Mouse (Mus musculus) midbrain, postnatal 0 days (tissue): ENCODE results near the gene Birc7. TPM values are rescaled to one million over a fixed set of nuclear protein-coding genes. Genes with fewer than 3 reads are reported as not detected.

Experiments used
- ATAC-seq: fragments of 200-750 bp; cut with Nextera tagmentation; 2 replicates; pipeline ENCODE4 v1.8.0; 2017; ENCODE audit warnings: moderate number of reproducible peaks, mild to moderate bottlenecking, moderate TSS enrichment, moderate library complexity; ENCODE audit not compliant: low FRiP score
- DNase-seq: peaks from one replicate; pipeline ENCODE4 v3.0.0-alpha.2; 2015; ENCODE audit warnings: low spot score
- H3K27ac ChIP-seq: fragments of 300-500 bp; sonication (generic); 2 replicates; pipeline ENCODE4 v1.5.1; 2014; ENCODE audit warnings: low read depth, mild to moderate bottlenecking, low read length, mixed read lengths
- H3K27me3 ChIP-seq: fragments of 300-500 bp; sonication (generic); 2 replicates; pipeline ENCODE4 v1.6.1; 2014; ENCODE audit warnings: low read length, control low read depth, mixed read lengths; ENCODE audit not compliant: insufficient read depth
- H3K36me3 ChIP-seq: fragments of 300-500 bp; sonication (generic); 2 replicates; pipeline ENCODE4 v1.6.1; 2014; ENCODE audit warnings: low read length, control low read depth, mixed read lengths; ENCODE audit not compliant: insufficient read depth
- H3K4me1 ChIP-seq: fragments of 300-500 bp; sonication (generic); 2 replicates; pipeline ENCODE4 v1.6.1; 2014; ENCODE audit warnings: mild to moderate bottlenecking, control low read depth, antibody characterized with exemption, low read length, mixed read lengths; ENCODE audit not compliant: insufficient read depth
- H3K4me2 ChIP-seq: fragments of 300-500 bp; sonication (generic); 2 replicates; pipeline ENCODE4 v1.6.1; 2014; ENCODE audit warnings: low read depth, mild to moderate bottlenecking, low read length, mixed read lengths; ENCODE audit not compliant: poor library complexity, severe bottlenecking
- H3K4me3 ChIP-seq: fragments of 300-500 bp; sonication (generic); 2 replicates; pipeline ENCODE4 v1.5.1; 2014; ENCODE audit warnings: low read depth, mild to moderate bottlenecking, low read length, moderate library complexity
- H3K9ac ChIP-seq: fragments of 300-500 bp; sonication (generic); replicated peaks from 2 replicates; pipeline ENCODE4 v1.6.1; 2014; ENCODE audit warnings: mild to moderate bottlenecking, low read length, moderate library complexity, mixed read lengths; ENCODE audit not compliant: poor library complexity, severe bottlenecking
- H3K9me3 ChIP-seq: fragments of 300-500 bp; sonication (generic); 2 replicates; pipeline ENCODE4 v1.6.1; 2016; ENCODE audit warnings: low read length, control low read depth
- CTCF ChIP-seq: IDR thresholded peaks from 2 replicates; pipeline ENCODE4 v1.5.1; 2016; ENCODE audit warnings: antibody characterized with exemption, mild to moderate bottlenecking
- WGBS: fragments of 180-500 bp; shearing (Covaris S2); extraction: QIAGEN DNeasy Blood & Tissue Kit; methylation state at CpG from one replicate; pipeline ENCODE4 v1.1.7; 2014; 5-methylcytosine and 5-hydroxymethylcytosine counted together
- polyA plus RNA-seq: library from polyadenylated mRNA; unstranded; fragments of >200 nt; fragmentation: Nextera tagmentation; extraction: Ambion mirVana; gene quantifications from 2 replicates; pipeline ENCODE4 v1.2.1, GENCODE M21; 2015
- total RNA-seq: library from RNA; depleted of rRNA; stranded (reverse); fragments of >200 nt; gene quantifications from 2 replicates; pipeline ENCODE4 v1.2.3, GENCODE M21; 2014

Birc7 gene
- total and polyA plus RNA-seq, 2 experiments from 2014 or later: 0.10 TPM; not detected in 1

DNA sequence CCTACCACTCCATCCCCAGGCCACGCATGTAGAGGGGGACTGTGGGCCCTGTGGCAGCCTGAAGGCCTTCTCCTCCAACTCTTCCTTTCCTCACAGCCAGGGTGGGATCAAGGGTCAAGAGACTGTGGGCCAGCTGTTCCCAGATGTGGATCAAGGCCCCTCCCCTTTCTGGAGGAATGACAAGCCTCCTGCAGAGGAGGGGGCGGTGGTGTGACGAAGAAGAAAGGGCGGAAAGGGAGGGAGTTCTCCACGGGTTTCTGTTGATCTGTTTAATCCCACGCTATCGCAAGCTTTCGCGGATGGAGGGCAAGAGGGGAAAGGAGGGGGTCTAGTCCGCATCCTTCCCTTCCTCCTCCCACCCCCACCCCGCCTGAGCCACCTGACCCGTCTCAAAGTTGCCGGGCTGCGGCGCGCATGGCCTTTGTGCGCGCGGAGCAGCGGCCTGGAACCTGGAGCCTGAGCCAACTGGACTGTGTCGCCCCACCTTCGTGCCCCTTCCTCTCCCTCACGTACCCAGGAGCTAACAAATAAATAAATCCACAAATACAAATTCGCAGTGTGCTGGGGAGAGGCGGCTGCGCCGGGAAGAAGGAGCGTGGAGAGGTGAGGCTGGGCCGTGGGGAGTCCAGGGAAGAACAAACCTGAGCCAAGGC is 38.3 kb upstream of the Birc7 start:
- ATAC-seq: peak; percentile 10; the same call in 1 of the 2 replicates
- WGBS: 3% methylated on average over 26 of the region's 29 CpGs
- no peak; the same call in 1 of the 2 replicates for TF ChIP-seq CTCF
- Histone ChIP-seq H3K9me3 (no peaks in the 10 kb centered on the region), H3K4me3 (peak overlapping the region; percentile 79), H3K27ac (peak overlapping the region; percentile 99), H3K36me3 (no peaks in the 10 kb centered on the region; the same call in 1 of the 2 replicates), H3K9ac (peak overlapping the region; percentile 98), H3K4me2 (peak overlapping the region; percentile 83), H3K27me3 (no peaks in the 10 kb centered on the region), H3K4me1 (peaks cover 22% of the 10 kb centered on the region)
- DNase-seq: peak; percentile 51

DNA sequence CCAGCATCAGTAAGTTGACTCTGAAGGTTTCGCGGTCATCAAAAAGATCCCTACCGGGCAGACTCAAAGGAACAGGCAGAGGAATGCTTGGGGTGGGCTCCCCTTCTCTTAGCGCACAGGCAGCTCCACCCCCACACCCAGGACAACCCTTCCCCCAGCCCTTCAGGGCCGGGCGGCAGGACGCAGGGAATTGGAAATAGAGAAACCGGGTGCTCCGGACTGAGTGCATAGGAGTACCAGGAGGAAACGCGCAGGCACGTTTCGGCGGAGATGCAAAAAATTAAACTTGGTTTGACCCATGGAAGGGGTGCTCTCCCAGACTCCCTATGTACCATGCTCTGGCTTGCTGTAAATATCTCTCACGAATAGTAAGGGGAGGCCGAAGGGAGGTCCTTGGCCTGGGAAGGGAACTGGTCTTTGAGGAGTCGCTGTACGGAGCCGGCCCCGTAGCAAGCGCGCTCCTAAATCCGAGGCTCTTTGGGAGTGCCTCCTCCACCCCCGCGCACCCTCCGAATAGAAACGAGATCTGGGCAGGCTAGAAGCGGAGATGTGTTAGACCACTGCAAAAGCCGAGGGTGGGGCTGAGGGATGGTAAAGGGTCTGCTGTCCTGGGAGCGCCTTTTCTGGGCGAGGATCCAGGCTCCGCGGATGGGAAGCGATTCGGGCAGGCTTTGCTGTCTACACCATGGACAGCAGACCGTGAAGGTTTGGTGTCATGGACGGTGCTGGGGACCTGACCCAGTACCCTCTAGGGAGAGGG is 37.6 kb upstream of the Birc7 start:
- DNase-seq (peak; percentile 48), ATAC-seq (0 out of 2 replicates have a peak, but pooled peaks have one; percentile 1)
- peak overlapping the region; percentile 98 for H3K9ac ChIP-seq
- no peak for TF ChIP-seq CTCF
- H3K4me1 ChIP-seq: peaks cover 29% of the 10 kb centered on the region
- peak overlapping the region; percentile 79 for H3K4me3 ChIP-seq
- H3K9me3 ChIP-seq: no peaks in the 10 kb centered on the region
- peak overlapping the region; percentile 99 for H3K27ac ChIP-seq
- WGBS: 3% methylated on average over 37 of the region's 37 CpGs
- H3K36me3 ChIP-seq: no peaks in the 10 kb centered on the region; the same call in 1 of the 2 replicates
- H3K4me2 ChIP-seq: peak overlapping the region; percentile 83
- no peaks in the 10 kb centered on the region for H3K27me3 ChIP-seq

- no peak for DNase-seq
Observed at GRCm38 (mm10) chr2:180891835-180892323, 36.9 kb upstream of the Birc7 start.

GRCm38 (mm10) chr2:180892841-180893521 is 35.8 kb upstream of the Birc7 start:
- ATAC-seq: peak; percentile 58
- peak overlapping the region; percentile 83 for H3K4me2 ChIP-seq
- peak overlapping the region; percentile 99 for H3K27ac ChIP-seq
- WGBS: 2% methylated on average over 78 of the region's 97 CpGs
- TF ChIP-seq CTCF: no peak; the same call in 1 of the 2 replicates
- no peaks in the 10 kb centered on the region for H3K27me3 ChIP-seq
- no peaks in the 10 kb centered on the region; the same call in 1 of the 2 replicates for H3K36me3 ChIP-seq
- peaks cover 28% of the 10 kb centered on the region for H3K4me1 ChIP-seq
- peak; percentile 95 for DNase-seq
- peak overlapping the region; percentile 79 for H3K4me3 ChIP-seq
- H3K9ac ChIP-seq: peak overlapping the region; percentile 98
- H3K9me3 ChIP-seq: no peaks in the 10 kb centered on the region

More at GRCm38 (mm10) chr2:180891835-180892323, 36.9 kb upstream of the Birc7 start:
- Histone ChIP-seq H3K27ac (peak overlapping the region; percentile 99), H3K4me1 (peaks cover 29% of the 10 kb centered on the region), H3K9me3 (no peaks in the 10 kb centered on the region), H3K4me3 (peak overlapping the region; percentile 79), H3K4me2 (peak overlapping the region; percentile 83), H3K36me3 (no peaks in the 10 kb centered on the region; the same call in 1 of the 2 replicates), H3K9ac (peak overlapping the region; percentile 98), H3K27me3 (no peaks in the 10 kb centered on the region)
- no peak for ATAC-seq
- TF ChIP-seq CTCF: no peak
- WGBS: 8% methylated on average over 9 of the region's 9 CpGs

- WGBS: under 1% methylated on average over 43 of the region's 50 CpGs
- H3K4me2 ChIP-seq: peak overlapping the region; percentile 83
- DNase-seq: peak; percentile 50
- no peaks in the 10 kb centered on the region; the same call in 1 of the 2 replicates for H3K36me3 ChIP-seq
- peaks cover 24% of the 10 kb centered on the region for H3K4me1 ChIP-seq
- ATAC-seq: peak; percentile 2; the same call in 1 of the 2 replicates
- peak overlapping the region; percentile 79 for H3K4me3 ChIP-seq
- no peaks in the 10 kb centered on the region for H3K9me3 ChIP-seq
- no peak for TF ChIP-seq CTCF
- peak overlapping the region; percentile 98 for H3K9ac ChIP-seq
- no peaks in the 10 kb centered on the region for H3K27me3 ChIP-seq
- peak overlapping the region; percentile 99 for H3K27ac ChIP-seq
Observed at GRCm38 (mm10) chr2:180893537-180894028, 35.2 kb upstream of the Birc7 start.
